Mouse (Mus musculus): ENCODE data around the gene Aif1l.

- TF ChIP-seq CTCF (IDR thresholded peaks at IDR 0.05; ENCODE audit: borderline replicate concordance, extremely low read depth, insufficient read depth, insufficient read length) (no peak), POLR2A (IDR thresholded peaks at IDR 0.05; ENCODE audit: borderline replicate concordance, extremely low read depth, insufficient read depth, insufficient read length, poor library complexity, severe bottlenecking) (no peak)
Observed at GRCm38 (mm10) chr2:31924811-31925210, 25.1 kb upstream of the Aif1l start.
